Mouse (Mus musculus) ES-E14 (cell line): ENCODE data around the gene Dynlt1b.
"Not testable (repeated sequence)": the region's sequence is repeated elsewhere in the genome, so short reads cannot be mapped to it uniquely, and the experiment has no call there.

ENCODE experiments used
- MAFK ChIP-seq: IDR thresholded peaks from 2 replicates; pipeline ENCODE4 v1.6.1; 2014; ENCODE audit warnings: mild to moderate bottlenecking, low read depth, low read length, inconsistent platforms; ENCODE audit not compliant: insufficient read depth
- ZC3H11A ChIP-seq: IDR thresholded peaks from 2 replicates; pipeline ENCODE4 v1.6.1; 2012; ENCODE audit warnings: low read depth, mild to moderate bottlenecking, inconsistent platforms, low read length, borderline replicate concordance
- ZNF384 ChIP-seq: IDR thresholded peaks from 2 replicates; pipeline ENCODE4 v1.6.1; 2012; ENCODE audit warnings: low read depth, low read length, inconsistent platforms

GRCm38 (mm10) chr17:6433691-6434090 is 3.8 kb downstream of the Dynlt1b start:
- not testable (repeated sequence) for TF ChIP-seq ZC3H11A, ZNF384
- peak; percentile 98 for TF ChIP-seq MAFK
